Mouse (Mus musculus): ENCODE measurements around the gene Myl6. TPM values are rescaled to one million over a fixed set of nuclear protein-coding genes. Genes with fewer than 3 reads are reported as not detected.

Myl6 gene
- 1,213 TPM for polyA plus RNA-seq (2015; fragmentation: Illumina TruSeq; extraction: RNeasy Lipid Tissue Mini Kit (QIAGEN cat#74804); ENCODE audit: low read depth, low replicate concordance)

GRCm38 (mm10) chr10:128493695-128494666 is at the start of gene Myl6:
TSS of gene Myl6 (minus strand) at chr10:128494145.

GRCm38 (mm10) chr10:128525671-128526308 is 31.8 kb upstream of the Myl6 start, which contains the start of gene Esyt1:
TSS of gene Esyt1 (minus strand) at chr10:128525871.

DNA sequence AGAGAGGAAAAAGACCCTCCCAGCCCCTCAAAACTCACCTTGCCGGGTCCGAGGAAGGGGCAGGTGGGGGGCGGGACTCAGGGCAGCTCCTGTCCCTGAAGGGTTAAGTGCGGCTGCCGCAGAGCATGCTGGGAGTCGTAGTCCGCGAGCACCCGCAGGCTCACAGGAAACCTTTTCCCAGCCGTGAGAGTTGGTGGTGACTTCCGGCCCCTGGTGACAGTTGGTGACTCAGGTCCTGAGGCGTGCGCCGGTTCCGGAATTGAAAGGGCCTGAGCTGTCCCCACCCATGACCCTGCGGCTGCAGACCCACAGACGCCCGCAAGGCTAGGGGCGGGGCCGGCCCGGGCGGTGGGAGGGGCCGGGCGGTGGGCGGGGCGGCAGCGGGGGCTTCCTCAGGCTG is 4.6 kb upstream of the Myl6 start, which contains the start of gene Myl6b:
TSS of gene Myl6b (minus strand) at position 96 of the 400 bp plus-strand sequence.

DNA sequence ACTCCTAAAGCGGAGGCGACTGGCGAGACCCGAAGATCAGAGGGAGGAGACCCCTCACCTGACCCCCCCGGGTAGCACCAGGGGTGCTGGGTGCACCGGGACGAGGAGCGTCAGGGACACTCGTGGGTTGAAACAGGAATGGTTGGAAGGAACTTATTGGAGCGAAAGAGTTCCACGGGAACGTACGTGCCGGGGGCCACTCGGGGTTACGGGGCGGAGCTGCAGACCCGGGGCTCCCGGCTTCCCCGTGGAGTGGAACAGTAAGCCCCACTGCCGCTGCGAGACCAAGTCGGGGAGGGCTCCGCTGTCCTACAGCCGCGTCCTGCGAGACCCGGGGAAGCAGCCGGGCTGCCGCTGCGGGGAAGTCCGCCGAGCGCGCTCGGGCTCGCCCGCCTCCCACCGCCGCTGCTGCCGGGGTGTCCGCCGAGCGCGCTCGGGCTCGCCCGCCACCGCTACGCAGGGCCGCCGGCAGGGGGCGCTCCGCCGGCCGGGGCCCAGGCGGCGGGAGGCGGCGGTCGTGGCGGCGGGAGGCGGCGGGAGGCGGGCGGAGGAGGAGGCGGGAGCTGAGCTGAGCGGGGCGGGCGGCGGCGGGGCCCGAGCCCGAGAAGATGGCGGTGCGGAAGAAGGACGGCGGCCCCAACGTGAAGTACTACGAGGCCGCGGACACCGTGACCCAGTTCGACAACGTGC is 35.1 kb downstream of the Myl6 start, which contains the start of gene Smarcc2:
TSS of gene Smarcc2 (plus strand) at position 530 of the 690 bp plus-strand sequence.

Other genes starting within 250 kb of the Myl6 start
- not detected for gene Apon, start 240.0 kb downstream of the Myl6 start, polyA plus RNA-seq (2015; fragmentation: Illumina TruSeq; extraction: RNeasy Lipid Tissue Mini Kit (QIAGEN cat#74804); ENCODE audit: low read depth, low replicate concordance)
- not detected for gene Apof, start 225.5 kb downstream of the Myl6 start, polyA plus RNA-seq (2015; fragmentation: Illumina TruSeq; extraction: RNeasy Lipid Tissue Mini Kit (QIAGEN cat#74804); ENCODE audit: low read depth, low replicate concordance)
- 22.9 TPM for gene Stat2, start 223.6 kb downstream of the Myl6 start, polyA plus RNA-seq (2015; fragmentation: Illumina TruSeq; extraction: RNeasy Lipid Tissue Mini Kit (QIAGEN cat#74804); ENCODE audit: low read depth, low replicate concordance)
- 0.46 TPM for gene Il23a, start 195.4 kb downstream of the Myl6 start, polyA plus RNA-seq (2015; fragmentation: Illumina TruSeq; extraction: RNeasy Lipid Tissue Mini Kit (QIAGEN cat#74804); ENCODE audit: low read depth, low replicate concordance)
- 13.7 TPM for gene Pan2, start 190.8 kb downstream of the Myl6 start, polyA plus RNA-seq (2015; fragmentation: Illumina TruSeq; extraction: RNeasy Lipid Tissue Mini Kit (QIAGEN cat#74804); ENCODE audit: low read depth, low replicate concordance)
- gene Cnpy2, start 171.7 kb downstream of the Myl6 start, polyA plus RNA-seq (2015; fragmentation: Illumina TruSeq; extraction: RNeasy Lipid Tissue Mini Kit (QIAGEN cat#74804); ENCODE audit: low read depth, low replicate concordance) = 94.6 TPM
- gene Cs, start 156.4 kb downstream of the Myl6 start, polyA plus RNA-seq (2015; fragmentation: Illumina TruSeq; extraction: RNeasy Lipid Tissue Mini Kit (QIAGEN cat#74804); ENCODE audit: low read depth, low replicate concordance) = 216 TPM
- 67.8 TPM for gene Coq10a, start 125.1 kb downstream of the Myl6 start, polyA plus RNA-seq (2015; fragmentation: Illumina TruSeq; extraction: RNeasy Lipid Tissue Mini Kit (QIAGEN cat#74804); ENCODE audit: low read depth, low replicate concordance)
- gene Ankrd52, start 117.0 kb downstream of the Myl6 start, polyA plus RNA-seq (2015; fragmentation: Illumina TruSeq; extraction: RNeasy Lipid Tissue Mini Kit (QIAGEN cat#74804); ENCODE audit: low read depth, low replicate concordance) = 25.4 TPM
- gene Slc39a5, start 92.9 kb downstream of the Myl6 start, polyA plus RNA-seq (2015; fragmentation: Illumina TruSeq; extraction: RNeasy Lipid Tissue Mini Kit (QIAGEN cat#74804); ENCODE audit: low read depth, low replicate concordance) = 0.57 TPM
- gene Nabp2, start 82.7 kb downstream of the Myl6 start, polyA plus RNA-seq (2015; fragmentation: Illumina TruSeq; extraction: RNeasy Lipid Tissue Mini Kit (QIAGEN cat#74804); ENCODE audit: low read depth, low replicate concordance) = 120 TPM
- 73.7 TPM for gene Rnf41, start 82.5 kb downstream of the Myl6 start, polyA plus RNA-seq (2015; fragmentation: Illumina TruSeq; extraction: RNeasy Lipid Tissue Mini Kit (QIAGEN cat#74804); ENCODE audit: low read depth, low replicate concordance)
- gene Smarcc2, start 34.9 kb downstream of the Myl6 start, polyA plus RNA-seq (2015; fragmentation: Illumina TruSeq; extraction: RNeasy Lipid Tissue Mini Kit (QIAGEN cat#74804); ENCODE audit: low read depth, low replicate concordance) = 140 TPM
- gene Myl6b, start 4.5 kb upstream of the Myl6 start, polyA plus RNA-seq (2015; fragmentation: Illumina TruSeq; extraction: RNeasy Lipid Tissue Mini Kit (QIAGEN cat#74804); ENCODE audit: low read depth, low replicate concordance) = 33.8 TPM
- gene Esyt1, start 31.7 kb upstream of the Myl6 start, polyA plus RNA-seq (2015; fragmentation: Illumina TruSeq; extraction: RNeasy Lipid Tissue Mini Kit (QIAGEN cat#74804); ENCODE audit: low read depth, low replicate concordance) = 8.8 TPM
- gene Zc3h10, start 53.6 kb upstream of the Myl6 start, polyA plus RNA-seq (2015; fragmentation: Illumina TruSeq; extraction: RNeasy Lipid Tissue Mini Kit (QIAGEN cat#74804); ENCODE audit: low read depth, low replicate concordance) = 13.1 TPM
- gene Rpl41, start 55.2 kb upstream of the Myl6 start, polyA plus RNA-seq (2015; fragmentation: Illumina TruSeq; extraction: RNeasy Lipid Tissue Mini Kit (QIAGEN cat#74804); ENCODE audit: low read depth, low replicate concordance) = 1,818 TPM
- 67.6 TPM for gene Pa2g4, start 71.8 kb upstream of the Myl6 start, polyA plus RNA-seq (2015; fragmentation: Illumina TruSeq; extraction: RNeasy Lipid Tissue Mini Kit (QIAGEN cat#74804); ENCODE audit: low read depth, low replicate concordance)
- 6.3 TPM for gene Erbb3, start 95.5 kb upstream of the Myl6 start, polyA plus RNA-seq (2015; fragmentation: Illumina TruSeq; extraction: RNeasy Lipid Tissue Mini Kit (QIAGEN cat#74804); ENCODE audit: low read depth, low replicate concordance)
- 372 TPM for gene Rps26, start 132.6 kb upstream of the Myl6 start, polyA plus RNA-seq (2015; fragmentation: Illumina TruSeq; extraction: RNeasy Lipid Tissue Mini Kit (QIAGEN cat#74804); ENCODE audit: low read depth, low replicate concordance)
- gene Ikzf4, start 151.8 kb upstream of the Myl6 start, polyA plus RNA-seq (2015; fragmentation: Illumina TruSeq; extraction: RNeasy Lipid Tissue Mini Kit (QIAGEN cat#74804); ENCODE audit: low read depth, low replicate concordance) = 6.7 TPM
- gene Suox, start 179.9 kb upstream of the Myl6 start, polyA plus RNA-seq (2015; fragmentation: Illumina TruSeq; extraction: RNeasy Lipid Tissue Mini Kit (QIAGEN cat#74804); ENCODE audit: low read depth, low replicate concordance) = 13.6 TPM
- 144 TPM for gene Rab5b, start 202.1 kb upstream of the Myl6 start, polyA plus RNA-seq (2015; fragmentation: Illumina TruSeq; extraction: RNeasy Lipid Tissue Mini Kit (QIAGEN cat#74804); ENCODE audit: low read depth, low replicate concordance)
- 1.2 TPM for gene Pmel, start 210.1 kb upstream of the Myl6 start, polyA plus RNA-seq (2015; fragmentation: Illumina TruSeq; extraction: RNeasy Lipid Tissue Mini Kit (QIAGEN cat#74804); ENCODE audit: low read depth, low replicate concordance)
- 3.0 TPM for gene Cdk2, start 210.9 kb upstream of the Myl6 start, polyA plus RNA-seq (2015; fragmentation: Illumina TruSeq; extraction: RNeasy Lipid Tissue Mini Kit (QIAGEN cat#74804); ENCODE audit: low read depth, low replicate concordance)